Mouse (Mus musculus) urinary bladder, postnatal 36 days (tissue): ENCODE measurements around the gene Hap1.
"Not testable (repeated sequence)": the region's sequence is repeated elsewhere in the genome, so short reads cannot be mapped to it uniquely, and the experiment has no call there.

Experiments used
- DNase-seq, 2 experiments: peaks; one replicate each; pipeline ENCODE4 v3.0.0; 2022; ENCODE audit warnings: low spot score in 2 of 2, mixed read lengths in 1 of 2

Hap1 gene

DNA sequence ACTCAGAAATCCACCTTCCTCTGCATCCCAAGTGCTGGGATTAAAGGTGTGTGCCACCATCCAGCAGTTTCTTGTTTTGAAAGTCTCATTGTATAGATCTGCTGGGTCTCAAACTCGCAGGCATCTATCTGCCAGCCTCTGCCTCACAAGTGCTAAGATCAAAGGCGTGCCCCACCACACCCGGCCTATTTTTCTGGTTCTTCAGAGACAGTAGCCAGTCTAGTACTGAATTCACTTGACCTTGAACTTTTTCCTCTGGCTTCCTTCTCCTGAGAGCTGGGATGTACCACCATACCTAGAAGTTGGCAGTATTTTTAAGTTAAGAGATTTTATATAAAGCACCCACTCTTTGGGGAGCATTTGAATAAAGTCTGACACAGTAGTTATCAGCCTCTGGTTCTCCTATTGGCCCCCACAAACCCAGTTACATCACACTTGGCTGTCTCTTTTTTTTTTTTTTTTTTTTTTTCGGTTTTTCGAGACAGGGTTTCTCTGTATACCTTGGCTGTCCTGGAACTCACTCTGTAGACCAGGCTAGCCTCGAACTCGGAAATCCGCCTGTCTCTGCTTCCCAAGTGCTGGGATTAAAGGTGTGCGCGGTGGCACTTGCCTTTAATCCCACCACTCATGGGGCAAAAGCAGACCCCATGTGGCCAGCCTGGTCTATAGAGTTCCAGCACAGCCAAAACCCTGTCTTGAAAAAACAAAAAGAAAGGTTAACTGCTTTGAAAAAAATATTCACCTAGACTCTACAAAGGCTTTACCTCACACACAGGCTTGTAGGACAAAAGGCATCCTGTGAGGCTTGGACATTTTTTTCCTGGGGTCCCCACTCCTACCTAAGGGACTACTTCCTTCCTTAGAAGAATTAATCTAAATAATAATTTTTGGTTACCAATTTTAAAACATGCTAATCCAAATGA is 37.1 kb downstream of the Hap1 start:
- no peak for DNase-seq

GRCm38 (mm10) chr11:100317826-100318380 is 38.0 kb downstream of the Hap1 start:
- DNase-seq, result no peak

DNA sequence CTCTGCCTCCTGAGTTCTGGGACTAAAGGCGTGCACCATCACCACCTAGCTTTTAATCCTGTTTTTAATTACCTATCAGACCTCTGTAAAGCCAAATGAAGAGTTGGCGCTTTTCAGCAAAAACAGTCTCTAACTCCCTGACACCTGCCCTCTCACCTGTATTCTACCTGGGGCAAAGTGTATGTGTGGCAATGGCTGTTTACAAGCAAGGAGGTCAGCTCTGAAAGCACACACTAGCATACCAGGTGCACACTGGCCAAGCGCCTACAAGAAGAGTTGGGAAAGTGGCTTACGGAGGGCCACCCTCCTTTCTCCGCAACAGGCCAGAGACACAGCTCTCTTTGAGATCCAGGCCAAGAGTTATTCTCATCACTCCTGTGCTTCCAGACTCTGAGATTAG is 40.5 kb downstream of the Hap1 start:
- no peak for DNase-seq

GRCm38 (mm10) chr11:100313424-100313823 is 42.5 kb downstream of the Hap1 start:
- DNase-seq, result no peak

DNA sequence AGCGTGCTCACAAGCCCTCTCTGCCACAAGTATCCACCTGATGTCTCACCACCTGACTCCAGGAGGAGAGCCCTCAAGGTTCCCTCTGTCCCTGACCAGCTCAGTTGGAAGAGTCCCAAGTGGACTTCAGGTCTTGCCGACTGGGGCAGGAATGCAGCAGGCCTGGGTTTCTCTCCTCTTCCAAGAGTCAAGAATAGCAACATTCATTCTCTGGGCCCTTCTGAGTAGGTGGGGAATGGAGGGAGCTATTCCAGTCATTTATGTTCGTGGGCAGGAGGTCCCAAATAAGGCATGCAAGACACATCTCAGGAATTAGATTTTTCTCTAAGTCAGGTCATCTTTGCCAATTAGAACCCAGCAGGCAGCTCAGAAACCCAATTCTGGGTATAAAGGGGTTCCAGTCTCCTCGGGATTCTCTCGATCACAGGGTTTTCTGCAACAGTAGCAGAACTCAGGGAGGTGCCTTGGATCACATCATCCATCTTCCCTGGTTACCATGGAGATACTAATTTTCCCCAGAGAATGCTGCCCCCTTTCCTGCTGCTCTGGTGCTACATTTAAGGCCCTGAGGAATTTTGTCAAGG is 43.7 kb downstream of the Hap1 start:
- no peak for DNase-seq

- no peak for DNase-seq
Observed at GRCm38 (mm10) chr11:100311656-100312055, 44.3 kb downstream of the Hap1 start.

DNA sequence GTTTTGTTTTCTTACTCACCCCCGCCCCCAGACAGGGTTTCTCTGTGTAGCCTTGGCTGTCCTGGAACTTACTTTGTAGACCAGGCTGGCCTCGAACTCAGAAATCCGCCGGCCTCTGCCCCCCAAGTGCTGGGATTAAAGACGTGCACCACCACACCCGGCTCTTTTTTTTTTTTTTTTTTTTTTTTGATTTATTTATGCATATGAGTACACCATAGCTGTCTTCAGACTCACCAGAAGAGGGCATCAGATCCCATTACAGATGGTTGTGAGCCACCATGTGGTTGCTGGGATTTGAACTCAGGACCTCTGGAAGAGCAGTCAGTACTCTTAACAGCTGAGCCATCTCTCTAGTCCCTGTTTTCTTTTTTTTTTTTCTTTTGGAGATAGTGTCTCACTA is 47.3 kb downstream of the Hap1 start:
- not testable (repeated sequence) for DNase-seq

GRCm38 (mm10) chr11:100307900-100308299 is 48.0 kb downstream of the Hap1 start:
- DNase-seq, result no peak

DNA sequence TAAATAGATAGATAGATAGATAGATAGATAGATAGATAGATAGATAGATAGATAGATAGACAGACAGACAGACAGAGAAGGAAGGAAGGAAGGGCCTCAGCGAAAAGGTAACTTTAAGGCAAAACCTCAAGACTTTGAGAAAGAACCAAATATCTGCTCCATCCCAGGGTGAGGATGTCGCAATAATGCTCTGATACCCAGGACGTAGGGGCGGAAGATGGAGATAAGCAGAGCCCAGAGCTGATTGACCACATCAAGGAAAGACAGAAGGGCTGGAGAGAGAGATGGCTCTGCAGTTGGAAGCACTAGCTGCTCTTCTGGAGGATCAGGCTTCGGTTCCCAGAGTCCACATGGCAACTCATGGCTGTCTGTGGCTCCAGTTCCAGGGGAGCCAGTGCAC is 54.6 kb downstream of the Hap1 start:
- no peak for DNase-seq

DNA sequence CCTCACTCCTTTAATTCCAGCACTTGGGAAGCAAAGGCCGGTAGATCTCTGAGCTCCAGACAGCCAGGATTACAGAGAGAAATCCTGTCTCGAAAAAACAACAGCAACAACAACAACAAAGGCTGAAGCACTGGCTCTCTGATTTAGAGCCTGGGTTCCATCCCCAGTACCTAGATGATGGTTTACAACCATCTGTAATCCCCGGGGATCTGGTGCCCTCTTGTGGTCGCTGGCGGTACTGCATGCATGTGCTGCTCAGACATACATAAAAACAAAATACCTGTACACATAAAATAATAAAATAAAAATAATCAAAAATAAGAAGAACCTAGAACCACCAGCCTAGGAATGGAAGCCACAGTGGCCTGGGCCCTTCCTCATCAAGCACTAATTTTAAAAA is 55.6 kb downstream of the Hap1 start:
- peak in 1 of 2 experiments; percentile 67 for DNase-seq

DNA sequence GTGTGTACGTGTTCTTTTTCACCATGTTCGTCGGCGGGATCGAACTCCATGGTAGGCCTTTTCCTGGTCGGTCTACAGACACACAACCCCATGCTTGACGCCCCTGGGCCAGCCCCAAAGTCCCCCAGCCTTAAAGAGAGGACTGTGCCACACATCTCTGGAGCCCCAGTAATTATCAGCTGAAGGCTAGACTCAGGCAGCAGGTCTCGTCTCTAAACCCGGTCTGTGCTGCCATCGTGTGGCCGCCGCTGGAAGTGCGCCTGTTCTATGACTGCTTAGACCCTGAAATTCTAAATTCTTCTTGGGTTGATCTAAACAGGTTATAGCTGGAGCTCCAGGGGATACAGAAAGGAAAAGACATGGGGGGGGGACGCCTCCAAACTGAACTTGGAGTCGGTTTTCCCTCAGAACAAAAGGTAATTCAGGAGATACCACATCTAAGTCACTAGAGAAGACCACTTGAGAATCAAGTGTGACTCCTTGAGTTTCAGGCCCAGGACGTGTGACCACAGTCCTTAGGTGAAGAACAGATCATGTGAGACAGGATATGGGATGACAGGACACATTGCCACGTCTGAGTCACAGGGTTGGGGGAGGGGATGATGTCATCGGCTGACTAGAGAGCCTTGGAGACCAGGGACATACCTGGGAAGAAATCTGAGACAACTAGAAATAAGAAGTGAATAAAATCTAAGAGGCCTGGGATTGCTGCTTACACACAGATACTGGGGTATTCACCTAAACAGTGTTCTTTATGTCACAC is 57.5 kb downstream of the Hap1 start:
- DNase-seq, result peak; percentile 77 to 81

DNA sequence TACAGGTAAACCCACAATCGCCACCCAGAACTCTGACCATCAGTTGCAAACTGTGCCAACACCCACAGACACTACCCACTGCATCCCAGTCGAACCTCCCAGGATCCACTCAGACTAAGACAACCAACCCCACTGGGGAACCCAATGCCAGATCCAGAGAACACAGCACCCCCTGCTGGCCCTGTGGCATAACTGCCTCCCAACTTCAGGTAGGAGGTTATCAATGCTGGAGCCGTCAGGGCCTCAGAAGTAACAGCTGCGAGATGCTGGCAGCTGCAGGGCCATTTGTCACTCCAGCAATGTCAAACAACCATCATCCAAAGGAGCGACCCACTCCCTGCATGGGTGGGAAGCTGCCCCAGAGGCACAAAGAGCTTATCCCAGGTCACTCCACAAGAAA is 58.1 kb downstream of the Hap1 start:
- DNase-seq, result no peak
